Mouse (Mus musculus) thymus, adult 2 months (tissue): ENCODE measurements around the gene Castor1.

Experiments
- CTCF ChIP-seq: fragments of 200-500 bp; IDR thresholded peaks from 2 replicates; pipeline ENCODE4 v1.5.1; 2012; ENCODE audit warnings: mild to moderate bottlenecking, control low read depth, low read length, moderate library complexity, borderline replicate concordance; ENCODE audit not compliant: control insufficient read depth, poor library complexity, insufficient read depth; ENCODE audit errors: extremely low read depth
- POLR2A ChIP-seq: fragments of 200-500 bp; IDR thresholded peaks from 2 replicates; pipeline ENCODE4 v1.6.1; 2012; ENCODE audit warnings: mild to moderate bottlenecking, low read length, control low read depth, moderate library complexity; ENCODE audit not compliant: control insufficient read depth, poor library complexity, insufficient read depth; ENCODE audit errors: extremely low read depth

GRCm38 (mm10) chr11:4220443-4221400, 2.7 kb downstream of the Castor1 start:
- no peak for TF ChIP-seq POLR2A
- peak; percentile 92 for TF ChIP-seq CTCF
